Mouse (Mus musculus) skeletal muscle tissue, adult 2 months (tissue): Measurements from ENCODE around the gene Fggy.

Experiments used
- DNase-seq: peaks from one replicate; pipeline ENCODE4 v3.0.0-alpha.2; 2012; ENCODE audit warnings: low read depth, low spot score

Fggy gene

DNA sequence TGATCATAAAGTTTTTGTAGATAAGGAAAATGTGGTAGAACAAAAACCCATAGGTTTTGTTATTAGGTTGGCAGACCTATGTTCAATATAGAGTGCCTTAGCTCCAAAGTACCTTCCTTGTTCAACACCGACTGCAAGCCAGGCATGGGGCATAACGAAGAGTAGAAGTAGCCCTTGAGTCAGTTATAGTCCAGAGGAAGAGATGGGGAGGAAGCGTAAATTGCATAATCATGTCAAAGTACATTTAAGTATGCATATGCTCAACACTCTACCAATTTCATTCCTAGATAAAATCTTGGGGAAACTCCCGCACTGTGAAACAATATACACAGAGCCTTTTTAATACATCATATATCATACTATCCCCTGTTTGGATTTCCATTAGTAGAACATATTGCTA, 221.2 kb downstream of the Fggy start:
- DNase-seq = no peak

DNA sequence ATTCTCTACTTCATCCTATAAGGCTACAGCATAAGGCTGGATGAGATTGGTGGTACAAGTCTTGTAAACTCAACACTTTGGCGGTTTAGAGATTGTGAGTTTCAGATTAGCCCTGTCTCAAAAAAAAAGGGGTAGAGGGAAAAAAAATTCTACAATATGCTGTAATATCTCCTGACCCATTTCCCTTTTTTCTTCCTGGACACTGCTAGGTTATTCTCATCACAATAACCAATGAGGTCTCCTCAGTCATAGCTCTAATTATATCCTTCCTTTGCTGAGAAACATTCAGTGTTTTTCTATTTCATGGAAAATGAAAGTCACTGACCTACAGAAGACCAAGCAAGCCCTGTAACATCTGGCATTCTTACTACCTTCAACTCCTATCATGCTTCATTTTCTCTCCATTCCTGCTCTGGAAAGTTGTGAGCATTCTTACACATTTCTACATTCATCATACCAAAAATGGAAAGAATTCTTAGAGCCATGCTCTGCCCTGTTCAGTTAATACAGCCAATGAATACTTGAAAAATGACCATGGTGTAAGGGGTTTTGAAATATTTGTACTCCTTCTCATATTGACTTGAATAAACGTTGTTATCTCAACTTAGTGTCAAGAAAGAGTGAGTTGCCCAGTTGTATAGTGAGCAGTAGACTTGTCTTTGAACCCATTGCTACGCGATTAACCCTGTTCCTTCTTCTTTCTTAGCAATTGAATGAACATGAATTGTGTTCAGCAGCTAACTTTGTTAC, 227.0 kb downstream of the Fggy start:
- no peak for DNase-seq

DNA sequence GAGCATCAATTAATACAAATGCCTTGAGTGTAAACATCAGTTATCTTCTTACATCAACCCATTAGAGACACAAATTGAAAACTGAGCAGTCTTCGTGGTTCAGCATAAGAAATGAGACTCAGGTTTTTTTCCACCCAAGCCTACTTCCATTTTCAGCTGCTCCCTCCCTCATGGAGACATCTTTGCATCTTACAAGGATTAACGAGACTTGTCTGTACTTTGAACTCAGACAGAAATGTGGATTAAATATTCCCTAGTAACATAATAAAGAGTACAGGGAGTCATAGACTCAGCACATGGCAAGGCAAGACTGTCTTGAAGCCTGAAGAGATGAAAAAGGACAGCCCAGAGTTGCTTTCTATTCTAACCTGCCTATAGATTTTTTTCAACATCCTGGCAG, 230.3 kb downstream of the Fggy start:
- DNase-seq = no peak

GRCm38 (mm10) chr4:95788867-95789266, 231.6 kb downstream of the Fggy start:
- DNase-seq = no peak

GRCm38 (mm10) chr4:95791913-95792475, 234.7 kb downstream of the Fggy start:
- DNase-seq = no peak

DNA sequence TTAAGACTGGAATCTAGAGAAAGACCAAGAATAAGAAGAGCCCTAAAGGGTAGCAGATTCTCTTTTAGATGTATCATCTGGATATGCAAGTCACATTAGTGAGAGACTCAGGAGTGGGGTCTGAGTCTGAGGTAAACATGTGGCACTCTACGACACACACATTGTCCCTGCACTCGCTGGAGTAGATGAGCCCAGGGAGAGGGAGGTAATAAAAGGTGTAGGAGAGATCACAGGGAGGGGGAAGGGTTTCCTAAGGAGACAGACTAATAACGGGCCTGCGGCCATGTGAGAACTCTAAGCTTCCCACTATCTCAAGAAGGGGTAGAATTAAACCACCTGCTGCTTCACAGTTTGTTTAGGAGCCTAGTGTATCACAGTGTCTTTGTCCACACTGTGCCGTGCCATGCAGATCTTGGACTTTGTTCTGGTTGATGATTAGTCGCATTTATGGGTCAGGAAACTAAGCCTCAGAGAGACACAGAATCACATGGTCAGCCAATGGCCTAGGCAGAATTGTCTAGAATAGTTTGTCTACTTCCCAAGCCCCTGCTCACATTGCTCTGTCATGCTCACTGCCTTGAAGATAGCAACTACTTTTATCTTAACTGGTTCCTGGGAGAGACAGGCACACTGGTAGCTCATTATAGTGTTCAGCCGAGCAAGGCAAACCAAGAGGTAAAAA, 236.5 kb downstream of the Fggy start:
- DNase-seq = no peak

DNA sequence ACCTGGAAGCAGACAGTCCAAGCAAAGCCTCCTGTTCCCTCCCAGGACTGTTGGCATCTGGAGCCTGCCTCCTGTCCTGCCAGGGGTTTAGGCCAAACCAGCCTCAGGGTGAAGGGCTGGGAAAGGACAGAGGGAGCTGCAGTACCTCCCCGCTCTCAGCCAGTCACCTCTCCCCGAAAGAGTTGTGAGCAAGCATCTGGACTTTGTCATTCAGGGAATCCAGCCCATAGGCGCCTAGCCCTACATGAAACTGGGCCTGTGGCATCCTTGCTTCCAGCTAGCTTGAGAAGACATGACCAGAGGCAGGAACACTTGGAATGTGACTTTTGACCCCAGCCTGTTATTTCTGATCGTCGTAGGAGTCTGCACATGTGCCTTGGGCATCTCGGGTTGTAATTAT, 237.3 kb downstream of the Fggy start:
- no peak for DNase-seq

GRCm38 (mm10) chr4:95795283-95795682, 238.0 kb downstream of the Fggy start:
- no peak for DNase-seq

DNA sequence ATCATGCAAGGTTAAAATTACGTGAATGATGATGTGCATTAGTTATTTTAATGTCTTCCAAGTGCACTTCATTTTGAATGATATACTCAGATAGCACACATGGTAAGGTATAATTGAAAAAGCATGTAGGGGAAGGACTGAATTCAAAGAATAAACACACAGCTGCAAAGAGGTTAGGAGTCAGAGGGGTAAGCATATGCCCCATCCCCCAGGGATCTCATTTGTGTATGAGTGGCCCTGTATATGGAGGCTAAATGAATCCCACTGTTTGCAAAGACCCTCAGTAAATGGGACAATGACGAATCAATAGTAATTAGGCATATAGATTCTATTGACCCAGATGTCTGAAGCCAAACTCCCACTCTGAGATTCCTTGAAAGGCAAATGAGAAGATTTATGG, 262.3 kb downstream of the Fggy start:
- DNase-seq = no peak

GRCm38 (mm10) chr4:95821906-95822579, 264.7 kb downstream of the Fggy start:
- peak; percentile 40 for DNase-seq

DNA sequence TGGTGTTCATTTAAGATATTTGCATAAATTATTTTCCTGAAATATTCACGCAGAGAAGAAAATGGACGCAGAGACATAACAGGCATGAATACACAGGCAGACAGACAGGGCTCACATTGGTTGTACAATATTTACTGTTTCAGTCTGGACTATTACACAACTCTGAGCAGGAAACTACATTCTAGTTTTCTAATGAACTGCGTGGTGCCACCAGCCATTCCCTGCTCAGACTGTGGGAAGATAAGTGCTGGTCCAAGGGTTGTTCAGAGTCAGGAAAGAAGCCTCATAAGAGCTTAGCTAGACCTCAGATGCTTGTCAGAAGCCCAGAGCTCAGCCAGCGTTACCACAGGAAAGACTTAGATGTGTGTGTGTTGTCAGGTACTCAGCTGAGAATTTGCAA, 270.9 kb downstream of the Fggy start:
- no peak for DNase-seq

DNA sequence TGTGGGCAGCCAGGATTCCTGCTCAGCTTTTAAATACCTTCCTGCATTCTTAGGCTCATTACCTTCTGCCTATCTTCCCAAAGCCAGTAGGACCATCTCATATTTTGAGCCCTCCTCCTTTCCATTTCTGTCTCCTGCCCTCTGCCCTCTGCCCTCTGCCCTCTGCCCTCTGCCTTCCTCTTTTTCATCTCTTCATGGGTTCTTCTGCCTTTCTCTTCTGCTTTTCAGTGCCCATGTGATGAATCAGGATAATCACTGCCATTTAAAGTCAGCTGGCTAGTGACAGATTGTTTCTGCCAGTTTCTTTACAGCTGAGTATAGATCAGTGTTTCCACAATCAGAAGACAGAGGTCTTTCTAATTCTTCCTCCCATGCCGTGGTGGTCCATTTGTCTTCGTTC, 273.0 kb downstream of the Fggy start:
- no peak for DNase-seq

- DNase-seq = no peak
Observed at GRCm38 (mm10) chr4:95839860-95840259, 282.6 kb downstream of the Fggy start.

DNA sequence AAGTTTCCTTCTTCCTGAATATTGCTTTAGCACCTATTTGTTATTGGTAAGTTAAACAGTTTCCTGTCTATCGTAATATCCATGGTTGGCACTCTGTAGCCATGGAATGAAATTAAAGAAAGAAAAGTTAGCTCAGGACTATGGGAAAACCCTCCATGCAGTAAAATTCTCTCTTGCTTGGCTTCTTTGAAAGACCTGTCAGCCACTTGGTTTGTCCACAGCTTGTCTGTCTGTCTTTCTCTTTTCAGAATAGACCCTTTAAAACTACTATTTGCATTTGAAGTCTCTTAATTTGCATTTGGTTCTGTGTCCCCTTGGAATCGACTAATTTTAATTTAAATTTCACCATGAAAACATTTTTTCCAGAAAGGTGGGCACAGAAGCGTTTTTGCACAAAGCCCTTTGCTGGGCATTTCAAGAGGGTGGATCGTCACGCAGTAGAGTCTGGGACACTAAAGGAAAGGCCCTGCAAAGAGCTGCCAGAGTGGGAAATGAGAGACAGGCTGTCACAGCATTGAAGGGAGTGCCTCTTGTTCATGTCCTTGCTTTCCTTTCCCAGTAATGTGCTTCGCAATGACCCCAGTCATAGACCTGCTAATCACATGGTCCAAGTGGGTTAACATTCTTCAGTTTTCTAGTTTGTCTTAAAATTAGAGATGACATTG, 283.2 kb downstream of the Fggy start:
- no peak for DNase-seq

DNA sequence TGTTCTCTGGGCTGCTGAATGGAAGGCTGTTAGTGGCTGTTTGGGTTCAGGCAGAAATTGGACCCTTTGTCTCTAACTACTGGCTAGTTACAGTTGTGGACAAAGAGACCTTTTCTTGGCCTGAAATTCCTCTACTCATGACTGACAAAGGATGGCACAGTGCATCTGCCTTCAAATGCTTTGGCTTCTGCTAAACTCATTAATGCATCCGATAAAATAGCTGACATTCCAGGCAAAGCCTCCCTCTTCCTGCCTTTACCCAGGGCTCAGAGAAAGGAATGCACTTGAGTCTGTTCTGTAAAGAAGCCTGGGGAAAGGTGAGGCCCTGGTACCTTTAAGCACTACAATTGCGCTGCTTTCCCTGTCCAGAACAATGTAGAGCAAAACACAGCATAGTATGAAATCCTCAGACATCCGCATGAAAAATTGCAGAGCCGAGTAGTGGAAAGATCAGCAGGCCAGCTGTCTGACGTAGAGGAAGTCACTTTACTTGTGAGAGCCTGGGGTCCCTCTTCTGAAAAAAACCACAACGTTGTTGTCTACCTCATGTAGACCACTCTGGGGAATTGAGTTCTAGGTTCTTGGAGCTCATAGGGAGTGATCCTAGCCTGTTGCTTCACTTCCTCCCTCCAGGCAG, 288.8 kb downstream of the Fggy start:
- no peak for DNase-seq

- DNase-seq = no peak
Observed at GRCm38 (mm10) chr4:95847219-95847618, 289.9 kb downstream of the Fggy start.

DNA sequence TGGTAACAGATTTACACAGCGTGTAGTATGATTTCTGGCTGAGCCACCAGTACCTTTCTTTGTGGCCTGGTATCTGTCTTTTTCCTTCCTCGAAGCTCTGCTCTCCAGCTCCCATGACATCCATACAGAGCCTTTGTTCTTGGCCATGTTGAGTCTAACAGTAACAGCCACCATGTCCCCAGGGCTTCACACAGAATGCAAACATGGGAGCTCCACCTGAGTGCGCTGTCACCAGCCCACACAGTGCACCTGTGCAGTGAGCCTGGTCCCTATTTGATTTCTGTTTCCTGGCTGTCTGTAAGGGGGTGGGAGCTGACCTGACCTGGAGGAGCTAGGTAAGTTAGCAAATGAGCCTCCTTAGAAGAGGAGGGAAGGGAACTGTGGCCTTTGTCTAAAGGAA, 290.4 kb downstream of the Fggy start:
- DNase-seq = no peak

- DNase-seq = no peak
Observed at GRCm38 (mm10) chr4:95849497-95849896, 292.2 kb downstream of the Fggy start.

- no peak for DNase-seq
Observed at GRCm38 (mm10) chr4:95850044-95850739, 292.9 kb downstream of the Fggy start.

DNA sequence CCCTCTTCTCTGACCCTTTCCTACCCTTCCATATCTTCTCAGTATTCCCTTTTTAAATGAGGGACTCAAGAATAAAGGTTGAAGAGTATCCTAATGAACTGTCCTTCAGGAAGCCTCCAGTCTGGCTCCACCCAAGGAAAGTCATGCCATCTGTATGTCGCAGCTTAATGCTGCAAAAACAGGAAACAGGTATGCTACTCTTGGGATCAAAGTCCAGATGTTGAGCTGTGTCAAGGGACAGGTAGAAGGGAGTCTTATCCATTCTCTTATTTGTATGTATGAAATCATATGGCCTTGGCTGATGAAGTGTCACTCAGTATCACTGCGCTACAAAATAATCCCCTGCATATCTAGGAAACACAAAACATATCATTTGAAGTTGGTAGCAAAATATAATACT, 294.9 kb downstream of the Fggy start:
- DNase-seq = no peak

- DNase-seq = no peak
Observed at GRCm38 (mm10) chr4:95856008-95856407, 298.7 kb downstream of the Fggy start.
